Mouse (Mus musculus) CD4-positive helper T cell, adult 2 months (primary cell): ENCODE data around the gene Ahcy.
A peak's percentile ranks its signal among the peaks of the same experiment; 100 is the strongest.
"Not testable (repeated sequence)": the region's sequence is repeated elsewhere in the genome, so short reads cannot be mapped to it uniquely, and the experiment has no call there.

ENCODE experiments used
- DNase-seq: peaks from one replicate; pipeline ENCODE4 v3.0.0-alpha.2; 2012; ENCODE audit warnings: low read depth, missing footprints, low spot score

Ahcy gene

DNA sequence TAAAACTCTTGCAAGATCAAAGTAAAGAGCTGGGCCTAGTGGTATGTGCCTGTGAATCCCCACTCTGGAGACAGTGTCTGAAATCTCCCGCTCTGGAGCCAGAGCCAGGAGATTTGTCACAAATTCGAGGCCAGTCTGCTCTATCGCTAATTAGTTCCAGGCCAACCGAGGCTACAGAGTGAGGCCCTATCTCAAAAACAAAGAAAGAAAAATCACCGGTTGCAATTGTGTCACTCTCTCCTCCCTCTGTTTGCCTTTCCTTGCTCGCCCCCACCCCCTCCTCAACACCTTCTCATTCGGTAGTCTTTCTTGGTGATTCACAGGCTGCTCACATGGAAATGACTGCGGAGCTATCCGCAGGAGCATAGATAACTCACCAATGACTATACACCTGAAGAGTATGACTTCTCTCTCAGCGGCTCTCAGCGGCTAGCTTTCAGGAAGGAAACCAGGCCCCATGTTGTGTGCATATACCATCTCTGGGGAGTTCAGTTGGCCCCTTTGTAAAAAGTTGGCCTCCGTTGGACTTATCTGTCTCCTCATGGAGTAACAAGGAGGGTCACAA lies 551 bp upstream of the Ahcy start:
- DNase-seq: no peak

DNA sequence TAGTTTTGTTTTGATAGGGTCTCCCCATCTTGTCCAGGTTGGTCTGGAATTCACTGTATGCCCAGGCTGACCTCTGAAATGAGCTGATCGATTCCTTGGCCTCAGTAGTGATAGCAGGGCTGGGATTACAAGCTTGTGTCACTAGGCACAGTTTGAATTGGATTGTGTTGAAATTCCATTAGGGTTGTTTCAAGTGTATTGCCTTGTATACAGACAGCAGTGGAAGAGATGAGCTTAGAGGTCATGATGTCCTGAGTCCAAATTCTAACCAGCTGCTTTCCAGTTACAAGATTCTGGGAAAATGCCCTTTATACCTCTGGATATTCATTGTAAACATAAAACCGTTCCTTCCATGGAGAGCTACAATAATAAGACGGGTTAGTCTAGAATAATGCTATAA lies 950 bp downstream of the Ahcy start:
- no peak for DNase-seq

DNA sequence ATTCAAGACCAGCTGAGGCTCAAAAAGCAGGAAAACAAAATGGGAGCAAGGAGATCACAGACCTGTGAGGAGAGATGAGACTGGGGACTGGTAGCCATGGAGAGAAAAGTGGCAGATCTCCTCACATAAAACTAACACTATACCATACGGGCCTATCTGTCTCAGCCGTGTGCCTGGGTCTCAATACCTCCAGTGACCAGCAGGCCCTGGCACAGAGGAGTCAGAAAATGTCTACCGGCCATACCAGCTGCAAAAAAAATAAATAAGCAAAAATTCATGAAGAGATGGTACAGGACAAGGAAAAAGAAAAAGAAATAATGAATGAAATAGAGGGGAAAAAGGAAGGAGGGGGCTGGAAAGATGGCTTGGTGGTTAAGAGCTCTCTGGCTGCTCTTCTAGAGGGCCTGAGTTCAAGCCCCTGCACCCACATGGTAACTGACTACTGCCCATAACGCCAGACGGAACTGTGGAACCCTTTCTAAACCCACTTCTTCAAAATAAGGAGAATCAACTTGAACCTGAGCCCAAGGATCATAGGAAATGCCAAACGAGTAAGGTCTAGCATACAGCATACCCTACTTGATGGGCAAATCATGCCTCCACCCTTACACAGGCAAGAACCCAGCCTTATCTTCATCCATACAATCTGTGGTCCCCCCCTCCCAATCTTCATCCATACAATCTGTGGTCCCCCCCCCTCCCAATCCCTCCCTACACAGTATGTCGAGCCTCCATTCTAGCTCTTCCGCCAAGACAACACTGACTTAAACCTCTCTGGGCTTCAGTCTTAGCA lies 1.7 kb downstream of the Ahcy start:
- no peak for DNase-seq

DNA sequence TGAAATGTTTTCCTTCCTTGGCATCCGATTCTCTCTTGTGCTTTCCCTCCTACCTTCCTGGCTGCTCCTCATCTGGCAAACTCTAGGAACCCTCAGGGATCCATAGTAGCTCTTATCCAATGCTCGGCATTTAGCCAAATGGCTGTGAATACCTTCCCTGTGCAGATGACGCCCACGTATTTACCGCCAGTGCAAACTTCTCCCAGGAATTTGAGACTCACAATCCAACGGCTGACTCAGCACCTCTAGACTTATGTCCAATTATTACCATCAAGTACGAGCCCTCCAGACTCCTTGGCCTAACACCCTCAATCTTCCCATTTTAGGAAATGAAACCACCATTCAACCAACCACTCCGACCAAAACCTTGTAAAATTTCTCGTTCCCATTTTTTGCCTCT lies 3.3 kb downstream of the Ahcy start:
- no peak for DNase-seq

DNA sequence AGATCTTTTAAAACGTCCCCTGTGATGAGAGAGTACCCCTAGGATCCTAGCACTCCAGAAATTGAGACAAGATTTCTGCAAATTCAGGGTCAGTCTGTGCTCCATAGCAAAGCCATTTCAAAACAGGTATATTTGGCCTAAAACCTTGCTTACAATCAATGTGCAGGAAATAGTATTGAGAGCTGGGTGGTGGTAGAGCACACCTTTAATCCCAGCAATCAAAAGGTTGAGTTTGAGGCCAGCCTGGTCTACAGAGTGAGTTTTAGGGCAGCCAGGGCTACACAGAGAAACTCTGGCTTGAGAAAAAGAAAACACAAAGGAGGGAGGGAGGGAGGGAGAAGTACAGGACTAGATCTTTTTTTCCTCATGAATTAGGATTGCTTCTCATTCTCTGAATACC lies 16.9 kb downstream of the Ahcy start:
- DNase-seq: no peak

DNA sequence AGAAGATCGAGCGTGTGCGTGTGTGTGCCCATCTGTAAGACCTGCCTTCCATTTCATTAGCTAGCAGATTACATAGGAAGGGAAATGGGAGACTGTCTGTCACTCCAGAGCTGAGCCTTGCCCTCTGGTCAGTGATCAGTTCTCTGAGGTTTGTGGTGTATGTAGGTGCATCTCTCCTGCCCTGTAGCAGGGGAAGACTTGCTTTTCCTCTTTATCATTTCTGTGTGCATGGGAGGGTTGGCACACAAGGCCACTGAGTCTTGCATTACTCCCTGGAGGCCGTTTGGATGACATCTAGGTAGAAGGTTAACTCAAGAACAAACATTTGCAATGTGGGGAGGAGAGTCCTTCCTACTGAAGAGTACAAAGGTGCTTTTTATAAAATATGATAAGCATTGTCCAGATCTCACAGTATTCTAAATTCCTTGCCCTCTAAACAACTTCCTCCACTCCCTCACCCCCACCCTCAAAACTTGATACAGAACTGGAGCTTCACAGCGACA lies 18.2 kb downstream of the Ahcy start:
- no peak for DNase-seq

DNA sequence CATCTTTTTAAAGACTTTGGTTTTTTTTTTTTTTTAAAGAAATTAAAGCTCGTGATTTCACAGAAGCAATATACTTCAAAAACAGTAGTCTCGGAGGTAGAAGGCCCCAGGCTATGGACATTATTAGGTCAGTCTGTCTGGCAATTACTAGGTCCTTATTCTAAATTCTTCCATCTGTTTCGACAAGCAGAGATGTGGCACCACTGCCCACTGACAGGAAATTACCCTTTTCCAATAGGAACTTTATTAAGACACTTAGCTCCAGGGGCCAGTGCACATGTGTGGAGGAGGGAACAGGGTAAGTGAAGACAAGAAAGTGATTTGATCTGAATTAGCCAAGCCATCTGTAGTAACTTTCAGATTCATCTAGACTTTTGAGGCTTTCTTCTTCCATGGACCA lies 19.6 kb downstream of the Ahcy start:
- no peak for DNase-seq

GRCm38 (mm10) chr2:155053512-155053911 lies 20.8 kb downstream of the Ahcy start:
- not testable (repeated sequence) for DNase-seq

DNA sequence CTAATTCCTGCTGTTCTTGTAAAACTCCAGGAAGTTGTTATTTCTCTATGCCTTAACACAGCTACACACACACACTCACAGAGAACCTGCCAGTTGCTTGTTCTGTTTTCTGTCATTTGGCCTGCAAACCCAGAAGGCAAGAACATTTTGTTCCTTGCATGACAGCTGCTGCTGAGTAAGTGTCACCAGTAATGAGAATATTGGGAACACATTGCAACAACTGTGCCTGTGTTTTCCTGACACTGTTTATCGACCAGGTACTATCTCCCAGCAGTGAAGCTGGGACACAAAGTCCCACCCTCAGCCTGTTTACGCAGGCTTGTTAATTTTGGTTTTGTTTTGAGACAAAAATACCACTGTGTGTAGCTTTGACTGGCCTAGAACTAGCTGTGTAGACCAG lies 21.6 kb downstream of the Ahcy start:
- no peak for DNase-seq

- DNase-seq: no peak
Measured at GRCm38 (mm10) chr2:155051622-155052351, 22.5 kb downstream of the Ahcy start.

DNA sequence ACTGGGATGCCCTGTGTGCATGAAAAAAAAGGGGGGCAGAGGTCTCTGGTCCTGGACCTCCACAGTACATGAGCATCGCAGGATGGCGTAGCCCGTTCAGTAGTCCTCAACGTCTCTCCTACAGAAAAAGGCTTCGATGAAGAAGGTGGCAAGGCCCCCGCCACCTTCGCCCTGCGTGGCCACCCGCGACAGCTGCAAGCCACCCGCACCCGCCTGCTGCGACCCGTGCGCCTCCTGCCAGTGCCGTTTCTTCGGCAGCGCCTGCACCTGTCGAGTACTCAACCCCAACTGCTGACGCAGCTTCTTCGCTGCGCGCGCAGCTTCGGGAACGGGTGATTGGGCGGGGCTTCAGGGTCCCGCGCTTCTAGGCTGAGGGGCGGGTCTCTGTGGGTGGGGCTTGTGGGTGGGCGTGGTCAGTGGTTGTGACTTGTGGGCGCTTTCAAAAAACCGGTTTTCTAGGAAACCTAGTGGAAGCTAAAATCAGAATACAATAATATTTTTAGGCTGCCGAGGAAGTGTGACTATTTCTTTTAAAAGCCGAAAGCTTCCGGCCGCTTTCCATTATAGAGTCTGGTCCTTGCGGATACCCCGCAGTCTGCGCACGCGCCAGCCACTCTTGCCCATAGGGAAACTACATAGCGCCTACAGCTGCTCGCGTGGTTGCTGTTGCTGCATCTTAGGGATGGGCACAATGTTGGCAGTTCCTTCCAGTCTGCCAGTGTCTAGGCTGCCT lies 23.6 kb downstream of the Ahcy start:
- DNase-seq: peak; percentile 96

DNA sequence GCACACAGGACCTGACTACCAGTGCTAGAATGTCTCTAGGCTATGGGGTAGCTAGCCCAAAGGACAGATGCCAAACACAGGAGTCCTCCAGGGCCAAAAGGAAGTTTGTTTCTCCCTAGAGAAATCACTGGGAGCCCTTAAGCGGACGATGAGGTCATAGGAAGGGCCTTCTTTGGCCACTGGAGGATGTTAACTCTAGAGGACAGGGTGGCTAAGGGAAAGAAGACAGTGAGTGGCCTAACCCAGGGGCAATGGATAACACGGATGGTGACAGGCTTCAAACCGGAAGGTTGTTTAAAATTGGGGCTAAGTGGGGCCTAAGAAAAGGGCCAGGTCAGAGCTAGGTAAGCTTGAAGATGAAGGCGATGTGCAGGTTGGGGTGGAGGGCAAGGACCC lies 24.2 kb downstream of the Ahcy start:
- DNase-seq: no peak

DNA sequence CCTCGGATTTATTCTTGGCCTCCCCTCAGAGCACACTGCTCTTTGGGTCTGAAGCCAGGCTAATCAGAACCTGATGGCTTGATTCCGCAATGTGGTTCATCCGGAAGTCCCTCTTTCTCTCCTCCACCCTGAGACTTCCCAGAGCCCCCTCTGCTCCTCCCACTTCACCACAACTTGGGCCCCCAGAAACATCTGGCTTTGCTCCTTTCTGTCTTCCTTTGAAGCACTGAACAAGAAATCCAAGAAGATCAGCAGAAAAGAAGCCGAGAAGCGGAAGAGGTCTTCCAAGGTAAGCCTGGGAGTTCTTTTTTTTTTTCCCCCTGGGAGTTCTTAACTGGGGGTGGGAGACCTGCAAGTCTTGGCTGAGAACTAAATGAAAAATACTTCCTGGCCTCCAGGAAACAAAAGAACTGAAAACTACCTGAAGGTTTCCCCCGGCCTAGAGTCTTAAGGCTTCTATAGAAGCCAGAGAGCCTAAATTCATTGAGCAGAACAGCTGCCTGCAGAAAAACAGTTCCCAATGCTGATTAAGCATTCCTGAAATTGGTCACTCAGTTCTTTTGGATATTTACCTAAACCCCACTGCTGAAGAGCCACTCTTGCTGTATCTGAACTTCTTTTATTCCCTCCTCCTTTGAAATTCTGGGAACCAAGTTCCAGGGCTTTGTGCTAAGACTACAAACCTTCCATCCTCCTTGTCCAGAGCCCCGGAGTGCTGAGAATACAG lies 26.7 kb downstream of the Ahcy start:
- DNase-seq: no peak

- peak; percentile 13 for DNase-seq
Measured at GRCm38 (mm10) chr2:155046803-155047202, 27.5 kb downstream of the Ahcy start.

GRCm38 (mm10) chr2:155045075-155045474 lies 29.2 kb downstream of the Ahcy start:
- no peak for DNase-seq

DNA sequence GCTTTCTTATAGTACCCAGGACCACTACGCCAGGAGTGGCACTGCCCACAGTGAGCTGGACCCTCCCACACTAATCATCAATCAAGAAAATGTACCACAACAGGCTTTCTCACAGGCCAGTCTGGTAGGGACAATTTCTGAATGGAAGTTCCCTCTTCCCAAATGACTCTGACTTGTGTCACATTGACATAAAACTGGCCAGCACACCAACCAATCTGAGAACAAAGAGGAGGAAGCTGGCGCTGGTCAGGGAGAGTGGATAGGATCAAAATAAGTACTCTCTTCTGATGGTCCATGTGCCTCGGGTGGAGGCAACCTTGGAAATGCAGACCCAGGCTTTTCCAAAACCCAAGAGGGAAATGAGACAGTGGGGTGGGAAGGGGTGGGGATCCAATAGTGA lies 29.8 kb downstream of the Ahcy start:
- no peak for DNase-seq

GRCm38 (mm10) chr2:155039956-155040355 lies 34.3 kb downstream of the Ahcy start:
- no peak for DNase-seq

- DNase-seq: no peak
Measured at GRCm38 (mm10) chr2:155032938-155033710, 41.2 kb downstream of the Ahcy start.

- no peak for DNase-seq
Measured at GRCm38 (mm10) chr2:155030831-155031230, 43.5 kb downstream of the Ahcy start.

DNA sequence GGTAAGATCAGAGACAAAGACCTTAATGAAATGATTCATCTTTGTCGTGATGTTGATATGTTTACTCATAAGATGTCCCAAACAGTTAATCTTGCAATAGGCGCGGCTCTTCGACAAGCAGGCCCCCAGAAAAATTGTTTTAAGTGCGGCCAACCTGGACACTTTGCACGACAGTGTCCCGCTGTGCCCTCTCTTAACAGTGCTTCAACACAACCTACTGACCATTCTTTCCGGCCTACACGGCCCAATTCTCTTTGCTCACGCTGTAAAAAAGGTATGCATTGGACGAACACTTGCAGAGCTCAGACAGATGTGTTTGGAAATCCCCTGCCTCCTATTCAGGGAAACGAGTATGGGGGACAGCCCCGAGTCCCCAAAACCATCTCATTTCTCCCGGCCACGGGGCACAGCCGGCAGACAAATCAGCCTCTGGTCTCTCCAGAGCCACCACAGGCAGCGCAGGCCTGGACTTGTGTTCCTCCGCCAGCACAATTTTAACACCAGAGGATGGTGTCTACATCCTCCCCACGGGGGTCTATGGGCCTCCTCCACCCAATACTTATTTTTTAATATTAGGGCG lies 54.0 kb downstream of the Ahcy start:
- not testable (repeated sequence) for DNase-seq
